Comparison of ENCODE assay signal across 10 mouse cellular contexts in genomic region chr7:81464116-81464515, GRCm38 (mm10). TPM values are rescaled to one million over a fixed set of nuclear protein-coding genes. Genes with fewer than 3 reads are reported as not detected.
DNase-seq lines count a peak whose midpoint lies in the region; ATAC-seq and TF ChIP-seq lines count a peak whose summit lies in the region.
"Had no signal": no experiment of that assay in that cellular context is flagged by ENCODE, and none has a peak within 500 bp of the region (broad histone marks: within the 10 kb centered on the region; RNA-seq: fewer than 3 reads in every experiment).

No protein-coding gene starts in this region.

- H3K36me3 ChIP-seq in hindbrain, embryonic 10.5 days: peaks cover 14% of the 10 kb centered on the region; the same call in 1 of the 2 replicates
- peaks cover 43% of the 10 kb centered on the region for H3K36me3 ChIP-seq in hindbrain, postnatal 0 days (ENCODE audit: insufficient read depth, low read length)
- H3K36me3 ChIP-seq in embryonic facial prominence, embryonic 14.5 days (ENCODE audit: control insufficient read depth, insufficient read depth, low read length): no peaks in the 10 kb centered on the region
- H3K36me3 ChIP-seq in kidney, adult 2 months (ENCODE audit: control insufficient read depth, insufficient read depth, low read length): no peaks in the 10 kb centered on the region

- no peak overlapping the region for H3K4me2 ChIP-seq in hindbrain, postnatal 0 days (ENCODE audit: low read depth, low read length)
- no peak overlapping the region for H3K4me2 ChIP-seq in embryonic facial prominence, embryonic 14.5 days (ENCODE audit: low read depth, low read length)

- H3K9ac ChIP-seq in hindbrain, postnatal 0 days (replicated peaks; ENCODE audit: low read length): no peak overlapping the region
- H3K9ac ChIP-seq in embryonic facial prominence, embryonic 14.5 days (ENCODE audit: low read depth, low read length): no peak overlapping the region

- peak; percentile 44 for DNase-seq in hindbrain, embryonic 10.5 days (ENCODE audit: low spot score)
- DNase-seq in hindbrain, postnatal 0 days (ENCODE audit: low spot score): no peak
- peak; percentile 60 for DNase-seq in thymus, postnatal 4 days
- no peak for DNase-seq in thymus, postnatal 36 days
- peak; percentile 80 for DNase-seq in embryonic facial prominence, embryonic 14.5 days (ENCODE audit: low spot score)
- no peak for DNase-seq in T-cell, adult 2 months (ENCODE audit: low spot score)
- no peak for DNase-seq in left cerebral cortex, adult 2 months (ENCODE audit: extremely low spot score in 1 of 2, low spot score in 2 of 2)
- no peak for DNase-seq in kidney, adult 2 months
- DNase-seq: right cerebral cortex, postnatal 4 days had no signal

- TF ChIP-seq CTCF in hindbrain, postnatal 0 days (IDR thresholded peaks at IDR 0.05; ENCODE audit: low read depth): no peak
- no peak for TF ChIP-seq CTCF in left cerebral cortex, adult 2 months (IDR thresholded peaks at IDR 0.05)
- TF ChIP-seq CTCF in kidney, adult 2 months (conservative IDR thresholded peaks at IDR 0.05; ENCODE audit: insufficient read depth, insufficient read length, low read depth, low read length): no peak

- WGBS in hindbrain, embryonic 10.5 days: 9% methylated on average over 4 of the region's 4 CpGs
- WGBS in hindbrain, postnatal 0 days: 13% methylated on average over 4 of the region's 4 CpGs
- WGBS in embryonic facial prominence, embryonic 14.5 days: 5% methylated on average over 4 of the region's 4 CpGs
- WGBS in kidney, adult 2 months: 1% methylated on average over 4 of the region's 4 CpGs

- no peak for TF ChIP-seq POLR2A in kidney, adult 2 months (IDR thresholded peaks at IDR 0.05; ENCODE audit: low read depth, low read length)

- H3K27me3 ChIP-seq in hindbrain, embryonic 10.5 days (ENCODE audit: insufficient read depth, poor library complexity, severe bottlenecking): peaks cover 38% of the 10 kb centered on the region
- no peaks in the 10 kb centered on the region for H3K27me3 ChIP-seq in hindbrain, postnatal 0 days (ENCODE audit: insufficient read depth, low read length)
- H3K27me3 ChIP-seq in embryonic facial prominence, embryonic 14.5 days (replicated peaks; ENCODE audit: control insufficient read depth, insufficient read depth, low read length): 0 out of 2 replicates have a peak, but pooled peaks cover 5% of the 10 kb centered on the region
- H3K27me3 ChIP-seq in kidney, adult 2 months (replicated peaks; ENCODE audit: control insufficient read depth, insufficient read depth, low read length): no peaks in the 10 kb centered on the region

- H3K9me3 ChIP-seq in hindbrain, embryonic 10.5 days: no peaks in the 10 kb centered on the region
- no peaks in the 10 kb centered on the region for H3K9me3 ChIP-seq in hindbrain, postnatal 0 days (ENCODE audit: low read length)
- H3K9me3 ChIP-seq in embryonic facial prominence, embryonic 14.5 days (ENCODE audit: control insufficient read depth, low read length): no peaks in the 10 kb centered on the region
- H3K9me3 ChIP-seq: megakaryocyte, embryonic 14.5 days had no signal

- intact Hi-C loops in left cerebral cortex, adult 2 months (cut with DNase I): no loop called here

- H3K27ac ChIP-seq in hindbrain, embryonic 10.5 days: no peak overlapping the region
- H3K27ac ChIP-seq in hindbrain, postnatal 0 days: no peak overlapping the region
- no peak overlapping the region for H3K27ac ChIP-seq in embryonic facial prominence, embryonic 14.5 days (replicated peaks; ENCODE audit: low read depth, low read length)
- H3K27ac ChIP-seq in left cerebral cortex, adult 2 months: no peak overlapping the region
- no peak overlapping the region for H3K27ac ChIP-seq in kidney, adult 2 months (ENCODE audit: insufficient read depth, low read depth, low read length)

- H3K4me1 ChIP-seq in hindbrain, embryonic 10.5 days (replicated peaks): no peaks in the 10 kb centered on the region
- no peaks in the 10 kb centered on the region for H3K4me1 ChIP-seq in hindbrain, postnatal 0 days (ENCODE audit: insufficient read depth, low read length)
- no peaks in the 10 kb centered on the region for H3K4me1 ChIP-seq in embryonic facial prominence, embryonic 14.5 days (ENCODE audit: control insufficient read depth, insufficient read depth, low read length)
- H3K4me1 ChIP-seq in kidney, adult 2 months (ENCODE audit: control insufficient read depth, insufficient read depth, low read length): no peaks in the 10 kb centered on the region
- H3K4me1 ChIP-seq: megakaryocyte, embryonic 14.5 days had no signal

- ATAC-seq in hindbrain, postnatal 0 days: no peak
- no peak for ATAC-seq in embryonic facial prominence, embryonic 14.5 days (ENCODE audit: low read depth)

- H3K4me3 ChIP-seq in hindbrain, embryonic 10.5 days: no peak overlapping the region
- H3K4me3 ChIP-seq in hindbrain, postnatal 0 days (ENCODE audit: low read length): no peak overlapping the region
- no peak overlapping the region for H3K4me3 ChIP-seq in embryonic facial prominence, embryonic 14.5 days (ENCODE audit: low read depth, low read length)
- H3K4me3 ChIP-seq in left cerebral cortex, adult 2 months: no peak overlapping the region
- H3K4me3 ChIP-seq in kidney, adult 2 months (ENCODE audit: insufficient read depth, low read depth, low read length): no peak overlapping the region
- H3K4me3 ChIP-seq: megakaryocyte, embryonic 14.5 days had no signal

RNA-seq across cellular contexts. Expression of gene Cpeb1, which starts 8.9 kb away (rescaled TPM):
- polyA plus RNA-seq in hindbrain, embryonic 10.5 days (2016; fragmentation: Nextera tagmentation; extraction: Ambion mirVana): 1.3 and 1.9 TPM in 2 replicates
- total RNA-seq in hindbrain, postnatal 0 days (2014; rRNA removed): 8.7 and 16.3 TPM in 2 replicates
- 7.7 and 10.3 TPM in 2 replicates for polyA plus RNA-seq in hindbrain, postnatal 0 days (2015; fragmentation: Nextera tagmentation; extraction: Ambion mirVana)
- 2.4 and 3.4 TPM in 2 replicates for polyA plus RNA-seq in embryonic facial prominence, embryonic 14.5 days (2014; fragmentation: Nextera tagmentation; extraction: Ambion mirVana)
- 100 to 1,000 TPM in 1 of 2 experiments, 10 to 100 TPM in 1; 98.1 to 101 TPM for total RNA-seq in left cerebral cortex, adult 2 months (2021)
- polyA plus RNA-seq in kidney, adult 2 months (2012; rRNA removed): 12.7 and 13.5 TPM in 2 replicates

RNA-seq across cellular contexts. Expression of gene Ap3b2, which starts 29.6 kb away (rescaled TPM):
- polyA plus RNA-seq in hindbrain, embryonic 10.5 days (2016; fragmentation: Nextera tagmentation; extraction: Ambion mirVana): 20.6 and 44.7 TPM in 2 replicates
- total RNA-seq in hindbrain, postnatal 0 days (2014; rRNA removed): 208 and 231 TPM in 2 replicates
- polyA plus RNA-seq in hindbrain, postnatal 0 days (2015; fragmentation: Nextera tagmentation; extraction: Ambion mirVana): 102 and 103 TPM in 2 replicates
- polyA plus RNA-seq in embryonic facial prominence, embryonic 14.5 days (2014; fragmentation: Nextera tagmentation; extraction: Ambion mirVana): 4.9 and 7.2 TPM in 2 replicates
- 100 to 1,000 TPM; 159 to 162 TPM for total RNA-seq in left cerebral cortex, adult 2 months (2021)
- 0.29 and 0.44 TPM in 2 replicates for polyA plus RNA-seq in kidney, adult 2 months (2012; rRNA removed)

RNA-seq across cellular contexts. Expression of gene BC048679, which starts 34.0 kb away (rescaled TPM):
- 0.39 and 0.73 TPM in 2 replicates for polyA plus RNA-seq in hindbrain, embryonic 10.5 days (2016; fragmentation: Nextera tagmentation; extraction: Ambion mirVana)
- not detected in 2 replicates for total RNA-seq in hindbrain, postnatal 0 days (2014; rRNA removed)
- not detected in 2 replicates for polyA plus RNA-seq in hindbrain, postnatal 0 days (2015; fragmentation: Nextera tagmentation; extraction: Ambion mirVana)
- polyA plus RNA-seq in embryonic facial prominence, embryonic 14.5 days (2014; fragmentation: Nextera tagmentation; extraction: Ambion mirVana): not detected in 2 replicates
- total RNA-seq in left cerebral cortex, adult 2 months (2021): not detected
- polyA plus RNA-seq in kidney, adult 2 months (2012; rRNA removed): 1.0 TPM in 1 of 2 replicates, not detected in the other

Comparison
In these comparisons a context has a peak if more than half of its experiments do, and no peak if none do; other contexts are left out.
1. DNase-seq: peak in hindbrain, embryonic 10.5 days (single experiment), thymus, postnatal 4 days (single experiment) and embryonic facial prominence, embryonic 14.5 days (single experiment); none in hindbrain, postnatal 0 days (single experiment), thymus, postnatal 36 days (0 of 2), T-cell, adult 2 months (single experiment), left cerebral cortex, adult 2 months (0 of 2) and kidney, adult 2 months (single experiment).